Mouse (Mus musculus): ENCODE results near the gene Hopx. TPM values are rescaled to one million over a fixed set of nuclear protein-coding genes. Genes with fewer than 3 reads are reported as not detected.

Hopx gene
- 18.2 and 26.1 TPM in 2 replicates for polyA plus RNA-seq (2012; rRNA removed)

GRCm38 (mm10) chr5:77114817-77115731 lies at the start of gene Hopx:
TSS of gene Hopx (minus strand) at chr5:77115121.
- Histone ChIP-seq H3K36me3 (ENCODE audit: control insufficient read depth, insufficient read depth, low read length) (no peaks in the 10 kb centered on the region), H3K27ac (ENCODE audit: insufficient read depth, low read length) (no peak within 1 kb of the TSS), H3K4me1 (ENCODE audit: control insufficient read depth, insufficient read depth, insufficient read length) (no peaks in the 10 kb centered on the region), H3K27me3 (ENCODE audit: control insufficient read depth, insufficient read depth, low read length) (no peaks in the 10 kb centered on the region), H3K4me3 (ENCODE audit: extremely low read depth, insufficient read depth, insufficient read length) (no peak within 1 kb of the TSS)
- DNase-seq (ENCODE audit: low read depth in 1 of 2, low spot score in 2 of 2): no peak
- no peak for TF ChIP-seq CTCF (IDR thresholded peaks at IDR 0.05; ENCODE audit: extremely low read depth, insufficient read depth, insufficient read length, insufficient replicate concordance)
- no peak for TF ChIP-seq POLR2A (IDR thresholded peaks at IDR 0.05; ENCODE audit: low read depth, low read length)
- WGBS: 67% methylated on average over 33 of the region's 33 CpGs

DNA sequence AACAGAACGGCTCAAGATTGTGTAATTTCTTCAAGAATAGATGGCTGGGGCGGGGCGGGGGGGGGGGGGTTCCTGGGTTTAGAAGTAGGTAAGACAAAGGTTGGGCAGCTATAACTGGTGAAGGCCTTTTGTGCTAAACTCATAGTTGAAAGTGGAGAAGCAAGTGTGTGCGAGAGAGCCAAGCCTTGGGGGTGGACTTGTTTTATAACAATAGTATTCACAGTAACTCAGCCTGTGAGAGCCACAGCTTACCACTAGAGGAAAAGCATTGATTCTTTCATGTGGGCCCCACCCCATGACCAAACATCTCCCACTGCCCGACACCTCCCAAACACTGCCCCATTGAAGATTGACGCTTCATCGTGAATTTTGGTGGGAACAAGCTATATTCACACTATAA lies 48.7 kb upstream of the Hopx start:
- Histone ChIP-seq H3K27ac (ENCODE audit: insufficient read depth, low read length) (no peak overlapping the region), H3K36me3 (ENCODE audit: control insufficient read depth, insufficient read depth, low read length) (no peaks in the 10 kb centered on the region), H3K4me3 (ENCODE audit: extremely low read depth, insufficient read depth, insufficient read length) (no peak overlapping the region), H3K27me3 (ENCODE audit: control insufficient read depth, insufficient read depth, low read length) (no peaks in the 10 kb centered on the region), H3K4me1 (ENCODE audit: control insufficient read depth, insufficient read depth, insufficient read length) (no peaks in the 10 kb centered on the region)
- TF ChIP-seq CTCF (IDR thresholded peaks at IDR 0.05; ENCODE audit: extremely low read depth, insufficient read depth, insufficient read length, insufficient replicate concordance) (no peak), POLR2A (IDR thresholded peaks at IDR 0.05; ENCODE audit: low read depth, low read length) (no peak)
- no peak for DNase-seq (ENCODE audit: low read depth in 1 of 2, low spot score in 2 of 2)
- WGBS: 85% methylated on average over 7 of the region's 7 CpGs

- Histone ChIP-seq H3K27ac (ENCODE audit: insufficient read depth, low read length) (no peak overlapping the region), H3K4me1 (ENCODE audit: control insufficient read depth, insufficient read depth, insufficient read length) (no peaks in the 10 kb centered on the region), H3K4me3 (ENCODE audit: extremely low read depth, insufficient read depth, insufficient read length) (no peak overlapping the region), H3K27me3 (ENCODE audit: control insufficient read depth, insufficient read depth, low read length) (no peaks in the 10 kb centered on the region), H3K36me3 (ENCODE audit: control insufficient read depth, insufficient read depth, low read length) (no peaks in the 10 kb centered on the region)
- TF ChIP-seq POLR2A (IDR thresholded peaks at IDR 0.05; ENCODE audit: low read depth, low read length): no peak
- no peak for DNase-seq (ENCODE audit: low read depth in 1 of 2, low spot score in 2 of 2)
- 94% methylated on average over 3 of the region's 3 CpGs for WGBS
These were observed 47.6 kb upstream of the Hopx start for GRCm38 (mm10) chr5:77162566-77162965.

DNA sequence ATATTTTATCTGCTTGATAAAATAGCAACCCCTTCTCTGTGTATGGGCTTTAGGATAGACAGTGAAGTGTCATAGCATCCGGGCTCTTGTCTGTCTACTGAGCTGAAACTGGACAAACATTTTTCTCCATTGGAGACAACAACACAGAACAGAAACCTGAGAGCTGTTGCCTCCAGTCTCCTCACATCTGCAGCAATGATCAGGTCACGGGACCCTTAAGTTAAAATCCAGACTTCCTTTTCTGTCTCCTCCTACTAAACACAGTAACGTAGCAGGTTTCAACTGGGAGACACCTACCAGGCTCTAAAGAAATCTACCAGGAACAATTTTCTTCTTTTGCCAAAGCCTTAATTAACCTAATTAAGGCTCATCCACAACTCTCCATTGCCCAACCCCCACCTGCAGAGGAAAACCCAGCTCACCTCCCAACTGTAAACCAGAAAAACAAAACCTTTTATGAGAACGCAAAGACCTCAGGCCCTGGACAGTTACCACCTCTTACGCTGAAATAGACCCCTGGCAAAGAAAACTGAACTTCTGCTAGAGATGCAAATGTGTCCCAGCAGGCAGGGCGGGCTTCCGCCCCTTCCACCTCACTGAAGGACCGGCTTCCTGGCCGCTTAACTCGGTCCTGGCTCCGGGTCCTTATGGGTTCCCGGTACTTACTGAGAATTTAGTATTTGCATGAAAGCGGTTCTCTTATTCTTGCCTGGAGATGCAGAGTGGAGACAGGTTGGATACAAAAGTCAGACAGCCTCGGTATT lies 43.0 kb upstream of the Hopx start:
- Histone ChIP-seq H3K4me1 (ENCODE audit: control insufficient read depth, insufficient read depth, insufficient read length) (no peaks in the 10 kb centered on the region), H3K27ac (ENCODE audit: insufficient read depth, low read length) (no peak overlapping the region), H3K4me3 (ENCODE audit: extremely low read depth, insufficient read depth, insufficient read length) (no peak overlapping the region), H3K36me3 (ENCODE audit: control insufficient read depth, insufficient read depth, low read length) (no peaks in the 10 kb centered on the region), H3K27me3 (ENCODE audit: control insufficient read depth, insufficient read depth, low read length) (no peaks in the 10 kb centered on the region)
- DNase-seq (ENCODE audit: low read depth in 1 of 2, low spot score in 2 of 2): no peak
- TF ChIP-seq POLR2A (IDR thresholded peaks at IDR 0.05; ENCODE audit: low read depth, low read length): no peak
- no peak for TF ChIP-seq CTCF (IDR thresholded peaks at IDR 0.05; ENCODE audit: extremely low read depth, insufficient read depth, insufficient read length, insufficient replicate concordance)
- 40% methylated on average over 14 of the region's 14 CpGs for WGBS

- Histone ChIP-seq H3K36me3 (ENCODE audit: control insufficient read depth, insufficient read depth, low read length) (no peaks in the 10 kb centered on the region), H3K4me3 (ENCODE audit: extremely low read depth, insufficient read depth, insufficient read length) (no peak overlapping the region), H3K4me1 (ENCODE audit: control insufficient read depth, insufficient read depth, insufficient read length) (no peaks in the 10 kb centered on the region), H3K27ac (ENCODE audit: insufficient read depth, low read length) (no peak overlapping the region), H3K27me3 (ENCODE audit: control insufficient read depth, insufficient read depth, low read length) (no peaks in the 10 kb centered on the region)
- WGBS: 88% methylated on average over 5 of the region's 5 CpGs
- DNase-seq (ENCODE audit: low read depth in 1 of 2, low spot score in 2 of 2): no peak
- TF ChIP-seq POLR2A (IDR thresholded peaks at IDR 0.05; ENCODE audit: low read depth, low read length) (no peak), CTCF (IDR thresholded peaks at IDR 0.05; ENCODE audit: extremely low read depth, insufficient read depth, insufficient read length, insufficient replicate concordance) (no peak)
These were observed 42.0 kb upstream of the Hopx start for GRCm38 (mm10) chr5:77156938-77157337.

DNA sequence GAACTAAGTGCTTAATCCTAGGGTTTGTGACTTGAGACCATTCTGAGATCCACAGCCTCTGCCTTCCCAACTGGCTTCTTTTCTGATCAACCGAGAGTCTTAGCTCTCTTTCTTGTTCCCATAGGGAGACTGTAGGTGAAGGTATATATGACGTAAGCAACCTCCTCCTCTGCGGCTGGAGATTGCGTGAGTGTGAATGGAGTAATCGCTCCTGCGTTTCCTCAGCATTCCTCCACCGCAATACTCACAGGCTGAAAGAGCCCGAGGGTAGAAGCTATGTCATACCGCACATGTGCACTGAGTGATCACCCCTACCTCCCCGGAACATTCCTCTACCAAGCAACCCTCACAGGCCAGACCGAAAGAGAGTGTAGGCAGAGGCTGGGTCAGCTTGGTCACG lies 40.6 kb upstream of the Hopx start:
- no peaks in the 10 kb centered on the region for H3K4me1 ChIP-seq (ENCODE audit: control insufficient read depth, insufficient read depth, insufficient read length)
- no peaks in the 10 kb centered on the region for H3K36me3 ChIP-seq (ENCODE audit: control insufficient read depth, insufficient read depth, low read length)
- no peaks in the 10 kb centered on the region for H3K27me3 ChIP-seq (ENCODE audit: control insufficient read depth, insufficient read depth, low read length)
- H3K4me3 ChIP-seq (ENCODE audit: extremely low read depth, insufficient read depth, insufficient read length): no peak overlapping the region
- no peak overlapping the region for H3K27ac ChIP-seq (ENCODE audit: insufficient read depth, low read length)
- no peak for DNase-seq (ENCODE audit: low read depth in 1 of 2, low spot score in 2 of 2)
- WGBS: 94% methylated on average over 12 of the region's 12 CpGs
- TF ChIP-seq CTCF (IDR thresholded peaks at IDR 0.05; ENCODE audit: extremely low read depth, insufficient read depth, insufficient read length, insufficient replicate concordance): no peak
- no peak for TF ChIP-seq POLR2A (IDR thresholded peaks at IDR 0.05; ENCODE audit: low read depth, low read length)

All from spleen, adult 2 months (tissue).